Mouse (Mus musculus) layer of hippocampus, adult 18-20 months (tissue): ENCODE results near the gene Abhd17c. TPM values are rescaled to one million over a fixed set of nuclear protein-coding genes. Genes with fewer than 3 reads are reported as not detected.
"Not testable (repeated sequence)": the region's sequence is repeated elsewhere in the genome, so short reads cannot be mapped to it uniquely, and the experiment has no call there.

Source experiments
- DNase-seq, 2 experiments: peaks; one replicate each; pipeline ENCODE4 v3.0.0; 2022; ENCODE audit warnings: low spot score in 2 of 2
- long read RNA-seq: library from polyadenylated mRNA; stranded (forward); transcript quantifications from one replicate; pipeline ENCODE4 v2.0.0, GENCODE M21; 2021
- total RNA-seq, 2 experiments: library from RNA; stranded (reverse); gene quantifications; 2 replicates each; pipeline ENCODE4 v1.2.3; 2021

The Abhd17c gene
- 10 to 100 TPM; 56.1 to 56.3 TPM for total RNA-seq
- long read RNA-seq, transcript Abhd17c-201 (3 exons, 2,238 nt), result major isoform, 139 of 146 reads
- long read RNA-seq, partial matches to known transcripts, result 2 of 146 reads
- long read RNA-seq, other reads (novel, unspliced or antisense), result 5 of 146 reads

DNA sequence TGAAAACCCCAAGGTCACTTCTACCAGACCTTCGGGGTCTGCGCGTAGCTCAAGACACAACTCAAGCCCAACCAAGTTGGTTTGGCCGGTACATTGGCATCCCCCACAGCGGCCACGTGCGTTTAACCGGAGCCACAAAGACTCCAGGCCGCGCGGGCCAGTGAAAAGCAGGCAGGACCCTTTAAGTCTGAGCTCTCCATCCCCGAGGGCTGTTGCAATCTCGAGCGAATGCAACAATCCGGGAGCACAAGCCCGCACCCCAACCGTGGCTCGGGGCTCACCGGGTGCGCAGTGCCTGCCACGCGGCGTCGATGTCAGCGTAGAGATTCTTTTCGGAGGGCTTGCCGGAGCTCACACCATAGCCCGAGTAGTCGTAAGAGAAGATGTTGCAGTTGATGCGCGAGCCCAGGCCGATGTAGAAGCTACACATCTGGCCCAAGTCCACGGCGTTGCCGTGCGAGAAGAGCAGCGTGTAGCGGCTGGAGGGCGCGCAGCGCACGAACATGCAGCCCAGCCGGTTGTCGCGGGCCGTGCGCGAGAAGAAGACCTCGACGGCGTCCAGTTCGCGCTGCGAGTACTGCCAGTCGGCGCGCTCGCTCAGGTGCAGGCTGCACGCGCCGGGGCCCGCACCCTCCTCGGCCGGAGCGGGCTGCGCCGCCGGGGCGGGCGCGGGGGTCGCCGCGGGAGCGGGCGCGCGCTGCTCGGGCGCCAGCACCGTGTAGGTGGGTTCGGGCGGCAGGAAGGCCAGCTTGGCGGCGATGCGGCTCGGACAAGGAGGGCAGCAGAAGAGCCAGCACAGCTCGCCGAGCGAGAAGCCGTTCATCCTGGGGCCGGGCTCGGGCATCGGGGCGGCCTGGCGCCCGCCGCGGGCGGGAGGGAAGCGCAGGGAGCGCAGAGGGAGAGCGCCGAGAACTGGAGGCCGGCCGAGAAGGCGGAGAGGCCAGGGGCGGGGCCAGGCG is at the start of gene Abhd17c:
TSS of gene Abhd17c (minus strand) at position 893 of the 959 bp plus-strand sequence.
- peak; percentile 38 to 51 for DNase-seq

DNA sequence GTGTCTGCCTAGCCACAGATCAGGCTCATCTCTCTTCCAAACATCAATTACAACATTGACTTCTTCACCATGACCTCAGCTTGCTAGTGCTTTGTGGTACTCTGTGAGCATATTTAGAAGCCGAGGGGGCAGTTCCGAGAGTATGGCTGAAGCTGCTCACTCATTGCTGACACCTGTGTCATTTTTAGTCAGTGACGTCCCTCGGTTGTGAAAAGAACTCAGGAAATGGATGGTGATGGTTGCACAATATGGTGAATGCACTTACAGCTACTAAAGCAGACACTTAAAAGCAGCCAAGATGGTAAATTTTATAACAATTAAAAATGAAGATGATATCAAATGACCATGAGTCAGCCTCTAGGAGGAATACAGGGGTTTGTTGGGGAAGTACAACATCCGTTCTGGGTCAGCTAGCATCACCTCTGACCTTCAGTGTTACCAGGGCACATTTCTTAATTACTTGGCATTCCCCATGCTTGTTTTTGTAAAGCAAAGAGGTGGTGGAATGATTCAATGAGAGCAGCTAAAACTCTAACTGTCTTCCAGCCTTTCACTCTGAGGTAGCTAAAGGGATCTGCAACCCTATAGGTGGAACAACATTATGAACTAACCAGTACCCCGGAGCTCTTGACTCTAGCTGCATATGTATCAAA is 45.6 kb upstream of the Abhd17c start:
- DNase-seq, result no peak

DNA sequence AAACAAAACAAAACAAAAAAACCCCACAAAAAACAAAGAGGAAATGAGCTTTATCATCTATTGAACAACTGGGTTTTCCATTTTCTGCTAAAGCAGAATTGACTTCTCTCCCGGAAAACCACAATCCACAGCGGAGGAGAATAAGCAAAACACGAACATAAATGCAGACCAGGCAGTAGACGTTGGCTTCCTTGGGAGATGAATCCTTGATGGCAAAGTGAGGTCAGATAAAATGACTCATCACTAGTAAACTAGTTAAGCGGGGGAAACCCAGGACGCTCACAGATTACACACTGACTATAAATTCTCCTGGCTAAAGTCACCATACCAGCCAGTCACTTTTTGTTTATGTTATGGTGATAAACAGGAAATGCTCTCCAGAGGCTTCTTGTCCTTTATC is 44.5 kb upstream of the Abhd17c start:
- no peak for DNase-seq

DNA sequence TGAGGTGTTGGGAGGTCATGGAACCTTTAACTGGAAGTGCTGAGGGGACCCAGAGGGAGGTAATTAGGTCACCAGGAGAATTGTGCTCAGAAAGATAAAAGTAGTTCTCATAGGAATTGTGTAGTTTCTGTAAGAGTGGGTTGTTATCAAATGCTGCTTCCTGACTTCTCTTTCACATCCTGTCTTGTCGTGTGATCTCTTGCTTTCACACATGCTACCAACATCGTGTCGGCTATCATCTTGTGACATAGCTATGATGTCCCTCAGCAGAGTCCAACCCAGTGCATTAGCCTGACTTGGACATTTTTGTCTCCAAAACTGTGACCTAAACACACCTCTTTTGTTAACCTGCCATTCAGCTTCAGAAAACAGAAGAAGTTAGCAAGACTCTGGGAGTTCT is 40.6 kb upstream of the Abhd17c start:
- DNase-seq, result no peak

DNA sequence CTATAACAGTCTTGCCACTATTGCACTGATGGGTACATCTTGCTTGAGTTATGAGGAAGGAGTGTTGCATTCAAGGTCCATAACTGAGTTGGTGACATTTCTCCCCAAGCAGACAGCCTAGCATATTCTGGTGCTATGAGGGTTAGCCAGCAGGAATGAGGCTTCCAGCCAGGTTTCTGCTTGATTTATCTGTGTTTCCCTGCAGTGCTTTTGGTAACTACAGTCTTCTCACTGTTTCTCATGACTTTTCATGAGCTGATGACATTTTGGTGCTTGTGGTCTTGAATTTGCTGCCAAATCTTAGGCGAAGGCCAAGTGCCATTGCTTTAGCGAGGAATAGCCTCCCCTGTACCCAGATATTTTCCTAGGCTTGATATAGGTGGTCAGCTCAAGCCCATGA is 39.8 kb upstream of the Abhd17c start:
- no peak for DNase-seq

DNA sequence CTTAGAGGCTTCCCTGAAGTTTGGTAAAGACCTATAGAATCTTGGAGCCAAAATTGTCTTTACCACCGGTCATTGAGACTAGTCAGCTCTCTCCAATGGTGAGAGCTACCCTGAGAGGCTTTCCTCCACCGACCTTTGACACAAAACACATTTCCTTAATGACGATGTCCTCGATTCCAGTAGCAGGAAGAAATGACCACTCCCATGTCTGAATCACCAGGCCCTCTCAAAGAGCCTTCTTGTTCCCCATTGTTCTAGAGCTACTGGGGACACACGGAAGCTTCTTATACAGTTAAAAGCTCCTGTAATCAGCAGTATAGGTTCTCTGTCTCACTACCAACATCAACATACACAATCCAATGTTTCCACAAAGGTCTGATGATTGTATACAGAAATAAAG is 36.5 kb upstream of the Abhd17c start:
- no peak for DNase-seq

DNA sequence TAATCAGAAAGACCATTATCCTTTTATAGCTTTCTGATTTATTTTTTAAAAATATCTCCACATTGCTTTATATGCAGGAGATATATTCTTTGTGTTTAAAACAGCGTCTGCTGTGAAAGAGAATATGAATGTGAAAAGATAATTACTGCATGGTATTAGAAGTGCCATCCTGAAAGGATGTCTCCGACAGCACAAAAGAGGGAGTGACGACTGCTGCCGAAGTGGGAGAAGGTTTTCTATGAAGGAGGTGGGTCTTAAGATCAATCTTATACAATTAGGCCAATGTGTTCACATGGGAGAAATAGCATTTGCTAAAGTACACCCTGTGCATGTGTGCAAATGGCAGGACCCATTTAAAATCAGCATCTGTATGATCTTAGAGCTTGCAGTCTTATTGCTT is 33.5 kb upstream of the Abhd17c start:
- no peak for DNase-seq

DNA sequence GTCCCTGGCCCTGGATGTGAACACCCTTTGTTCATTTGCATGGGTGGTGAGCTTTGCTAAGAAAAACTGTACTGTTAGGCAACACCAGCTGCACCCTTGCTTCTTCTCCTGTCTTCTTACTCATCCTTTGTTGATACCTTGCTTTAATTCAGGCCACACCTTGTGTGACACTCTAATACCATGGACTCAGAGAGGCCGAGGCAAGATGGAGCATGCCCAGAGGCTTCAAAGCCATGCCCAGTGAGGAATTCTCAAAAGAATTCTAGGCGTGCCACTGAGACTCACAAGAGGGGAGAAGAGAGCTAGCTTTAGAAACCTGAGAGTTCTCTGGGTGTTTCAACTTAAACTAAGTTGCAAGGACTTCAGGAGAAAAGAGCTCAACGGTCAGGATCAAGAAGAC is 33.0 kb upstream of the Abhd17c start:
- no peak for DNase-seq

DNA sequence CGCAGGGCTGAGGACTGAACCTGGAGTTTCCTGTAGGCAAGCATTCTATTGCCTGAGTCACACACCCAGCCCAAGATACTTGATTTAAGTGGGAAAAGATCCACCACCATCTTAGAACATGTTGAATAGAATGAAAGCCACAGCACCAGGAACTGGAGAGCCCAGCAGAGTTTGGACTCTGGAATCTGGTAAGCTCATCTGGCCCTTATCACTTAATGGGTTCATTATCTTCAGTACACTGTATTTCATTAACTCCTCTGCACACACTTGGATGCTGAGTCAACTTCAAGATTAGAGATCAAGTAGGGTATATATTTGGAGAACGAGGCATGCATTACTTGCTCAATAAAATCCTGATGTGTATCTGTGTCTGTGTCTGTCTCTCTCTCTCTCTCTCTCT is 27.1 kb upstream of the Abhd17c start:
- not testable (repeated sequence) for DNase-seq

DNA sequence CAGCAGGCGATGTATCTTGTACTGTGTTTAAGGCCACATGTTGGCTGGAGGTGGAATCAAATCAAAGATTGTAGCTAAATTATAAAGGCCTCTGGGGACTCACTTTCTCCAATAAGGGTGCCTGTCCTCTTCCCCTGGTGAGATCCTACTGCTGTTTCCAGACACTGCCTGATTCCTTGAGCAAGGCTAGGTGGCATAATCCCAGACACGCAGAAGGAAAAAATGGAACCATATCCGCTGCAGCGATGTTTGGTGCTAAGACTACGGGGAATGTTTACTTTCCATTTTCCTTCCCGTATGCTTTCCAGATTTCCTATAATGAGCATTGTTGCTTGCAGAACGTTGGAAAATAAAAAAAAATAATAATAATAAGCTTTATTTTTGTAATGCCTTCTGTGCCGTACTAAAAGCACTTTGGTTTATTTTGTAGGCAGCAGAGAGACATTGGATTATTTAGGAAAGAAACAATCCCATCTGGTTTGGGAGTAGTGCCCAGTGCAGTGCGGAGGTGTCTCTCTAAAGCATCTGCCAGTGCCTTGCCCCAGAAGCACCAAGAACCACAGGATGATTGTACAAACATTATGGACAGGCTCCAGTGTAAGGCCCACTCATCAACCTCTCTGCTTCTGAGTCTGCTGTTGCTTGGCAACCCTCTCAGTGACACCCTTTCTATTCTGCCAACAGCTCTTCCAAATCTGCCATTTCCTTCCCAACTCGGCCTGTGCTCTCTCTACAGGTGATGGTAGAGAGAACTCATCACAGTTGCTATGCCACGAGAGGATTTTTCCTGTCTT is 23.2 kb upstream of the Abhd17c start:
- peak; percentile 80 to 91 for DNase-seq

DNA sequence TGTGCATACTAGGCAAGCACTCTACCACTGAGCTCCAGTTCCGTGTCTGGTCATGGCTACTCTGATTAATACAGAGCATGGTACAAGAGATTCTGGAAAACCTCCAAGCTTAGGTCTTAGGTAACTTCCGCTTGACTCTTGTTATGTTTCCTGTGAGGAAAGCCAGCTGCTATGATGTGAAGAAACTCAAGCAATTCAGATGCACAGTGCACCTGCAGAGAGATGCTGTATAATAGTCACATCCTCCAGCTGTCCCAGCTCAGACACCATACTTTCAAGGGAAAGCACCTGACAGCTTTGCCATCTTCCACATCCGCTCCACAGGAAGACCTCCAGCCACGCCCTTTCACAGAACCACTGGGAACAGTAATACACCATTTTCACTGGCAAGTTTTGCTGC is 21.7 kb upstream of the Abhd17c start:
- no peak for DNase-seq

DNA sequence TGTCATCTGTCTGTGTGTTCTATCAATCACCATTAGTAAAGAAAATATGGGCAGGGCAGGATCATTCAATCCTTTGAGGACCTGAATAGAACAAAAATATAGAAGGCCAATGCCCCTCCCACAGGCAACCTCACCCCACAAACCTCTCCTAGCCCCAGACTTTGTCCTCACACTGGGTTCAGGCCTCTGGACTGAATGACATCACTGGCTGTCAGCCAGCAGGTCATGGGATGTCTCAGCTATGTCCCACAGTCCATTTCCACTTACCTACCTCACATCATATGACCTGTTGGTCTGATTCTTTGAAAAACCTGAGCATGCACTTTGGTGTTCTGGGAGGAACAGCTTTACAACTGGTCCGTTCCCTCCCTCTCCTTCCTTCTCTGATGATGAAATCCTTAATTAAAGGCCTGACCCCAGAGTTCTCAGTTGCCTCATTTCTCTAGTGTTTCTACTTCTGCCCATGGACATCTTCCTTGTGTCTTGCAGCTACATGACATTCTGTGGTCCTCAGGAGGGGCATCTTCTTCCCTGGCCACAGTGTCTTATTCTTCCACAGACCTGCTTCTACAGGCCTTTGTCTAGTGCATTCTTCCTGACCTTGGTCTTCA is 19.6 kb upstream of the Abhd17c start:
- no peak for DNase-seq

DNA sequence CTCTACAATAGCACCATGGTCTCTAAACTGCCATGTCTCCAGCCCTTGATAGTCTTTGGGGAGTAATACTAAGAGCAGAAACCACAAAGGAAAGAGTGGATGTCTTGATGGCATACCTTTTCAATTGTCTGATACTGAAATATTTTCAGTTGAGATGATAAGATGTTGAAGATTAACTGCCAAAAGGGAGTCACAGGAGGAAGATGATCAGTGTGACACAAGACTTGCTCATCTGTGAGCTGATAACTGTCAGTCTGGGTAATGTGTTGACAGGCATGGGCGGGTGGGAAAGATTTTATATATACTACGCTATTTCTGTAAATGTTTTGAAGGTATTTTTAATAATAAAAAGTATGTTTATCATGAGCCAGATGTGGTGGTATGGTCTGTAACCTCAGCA is 16.7 kb upstream of the Abhd17c start:
- DNase-seq, result no peak

DNA sequence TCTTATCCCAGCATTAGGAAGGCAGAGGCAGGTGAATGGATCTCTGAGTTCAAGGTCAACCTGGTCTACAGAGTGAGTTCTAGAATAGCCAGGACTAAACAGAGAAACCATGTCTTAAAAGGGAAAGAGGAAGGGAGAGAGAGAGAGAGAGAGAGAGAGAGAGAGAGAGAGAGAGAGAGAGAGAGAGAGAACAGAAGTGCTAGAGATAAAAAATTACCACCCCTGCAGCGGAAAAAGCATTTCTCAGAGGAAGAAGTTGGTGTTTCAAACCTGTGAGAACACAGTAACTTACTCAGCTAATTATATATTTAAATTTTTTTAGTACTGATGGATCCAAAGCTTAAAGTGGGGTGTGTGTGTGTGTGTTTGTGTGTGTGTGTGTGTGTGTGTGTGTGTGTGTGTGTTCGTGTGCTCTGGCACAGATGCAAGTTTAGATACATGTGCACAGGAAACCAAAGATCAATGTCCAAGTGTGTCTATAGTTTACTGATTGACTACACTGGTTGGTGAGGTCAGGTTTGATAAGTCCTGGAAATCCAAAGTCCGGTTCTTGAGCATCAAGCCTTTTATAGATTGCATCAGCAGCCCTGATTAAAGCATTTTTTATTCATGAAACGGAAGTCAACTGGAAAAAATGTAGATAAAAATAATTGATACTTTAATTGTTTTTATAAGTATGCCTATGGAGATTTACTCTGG is 15.2 kb upstream of the Abhd17c start:
- no peak for DNase-seq

DNA sequence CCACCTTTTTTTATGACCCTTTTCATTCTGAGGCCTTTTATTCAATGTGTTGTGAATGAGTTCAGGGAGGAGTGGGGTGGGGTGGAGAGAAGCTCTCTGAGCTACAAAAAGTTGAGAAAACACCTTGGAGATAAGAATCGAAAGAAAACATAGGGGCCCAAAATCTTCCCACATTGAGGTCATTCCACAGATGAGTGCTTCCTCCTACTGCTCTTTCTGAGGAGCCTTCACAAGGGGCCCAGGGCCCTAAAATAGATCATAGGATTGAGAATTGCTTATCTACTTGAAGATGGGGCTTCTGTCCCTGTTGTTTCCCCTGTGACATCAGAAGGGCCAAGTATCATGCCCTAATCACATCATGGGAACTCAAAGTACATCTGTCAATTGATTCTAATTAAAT is 14.3 kb upstream of the Abhd17c start:
- DNase-seq, result no peak

DNA sequence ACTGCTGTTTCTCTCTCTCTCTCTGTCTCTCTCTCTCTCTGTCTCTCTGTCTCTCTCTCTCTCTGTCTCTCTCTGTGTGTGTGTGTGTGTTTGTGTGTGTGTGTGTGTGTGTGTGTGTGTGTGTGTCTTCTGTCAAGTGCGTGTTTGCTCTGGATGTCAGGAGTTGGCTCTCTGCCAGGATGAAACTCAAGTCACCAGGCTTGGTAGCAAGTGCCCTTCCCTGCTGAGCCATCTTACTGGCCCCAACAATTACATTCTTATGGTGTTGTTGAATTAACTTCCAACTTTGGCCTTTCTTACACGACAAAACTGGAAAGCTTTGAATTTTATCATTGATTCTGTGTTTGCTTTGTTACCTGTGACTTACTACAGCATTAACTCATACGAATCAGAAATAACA is 13.6 kb upstream of the Abhd17c start:
- no peak for DNase-seq

DNA sequence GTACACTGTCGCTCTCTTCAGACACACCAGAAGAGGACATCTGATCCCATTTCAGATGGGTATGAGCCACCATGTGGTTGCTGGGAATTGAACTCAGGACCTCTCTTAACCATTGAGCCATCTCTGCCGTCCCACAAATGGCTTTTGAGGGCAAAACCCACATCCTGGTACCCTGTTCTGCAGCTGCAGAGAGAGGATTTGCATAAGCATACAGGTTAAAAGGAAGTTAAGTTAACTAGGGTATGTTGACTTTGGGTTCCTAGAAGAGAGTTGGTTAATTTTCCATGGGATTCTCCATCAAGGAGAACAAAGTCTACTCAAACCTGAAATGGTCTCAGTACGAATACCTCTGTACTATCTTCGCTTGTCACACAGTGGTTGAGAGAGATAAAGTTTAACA is 13.2 kb upstream of the Abhd17c start:
- DNase-seq, result no peak

DNA sequence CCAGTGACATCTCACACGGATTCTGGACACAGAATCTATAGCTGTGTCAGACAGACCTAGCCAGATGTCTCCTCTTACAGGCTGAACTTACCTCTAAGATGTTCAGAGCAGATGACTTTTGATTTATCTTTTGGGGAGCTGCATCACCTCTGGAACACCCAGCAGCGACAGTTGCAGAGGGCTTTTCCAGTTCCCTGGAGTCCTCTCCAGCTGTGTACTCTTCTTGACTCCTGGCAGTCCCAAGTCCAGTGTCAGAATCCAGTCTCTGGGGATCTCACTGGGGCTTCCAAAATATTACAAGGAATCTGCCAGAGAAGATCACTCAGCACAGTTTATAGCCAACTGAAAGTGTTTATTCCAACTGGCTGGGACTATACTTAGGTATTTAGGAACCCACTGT is 12.7 kb upstream of the Abhd17c start:
- no peak for DNase-seq

DNA sequence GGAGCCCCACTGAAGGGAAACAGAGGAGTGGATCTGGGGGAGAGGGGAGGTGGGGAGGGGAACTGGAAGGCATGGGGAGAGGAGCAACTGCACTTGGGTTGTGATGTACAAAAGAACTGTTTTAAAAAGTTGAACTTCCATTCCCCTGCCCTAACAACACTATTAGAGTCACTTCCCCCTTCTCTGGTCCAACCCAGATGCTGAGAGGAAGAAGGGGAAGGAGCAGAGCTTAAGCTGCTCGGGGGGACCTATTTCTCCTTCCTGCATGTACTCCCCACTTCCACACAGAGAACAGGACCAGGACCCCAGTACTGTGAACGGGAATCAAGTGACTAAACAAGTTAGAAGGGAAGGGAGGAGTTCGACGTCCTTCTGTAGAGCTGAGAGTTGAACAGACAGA is 11.9 kb upstream of the Abhd17c start:
- DNase-seq, result no peak

DNA sequence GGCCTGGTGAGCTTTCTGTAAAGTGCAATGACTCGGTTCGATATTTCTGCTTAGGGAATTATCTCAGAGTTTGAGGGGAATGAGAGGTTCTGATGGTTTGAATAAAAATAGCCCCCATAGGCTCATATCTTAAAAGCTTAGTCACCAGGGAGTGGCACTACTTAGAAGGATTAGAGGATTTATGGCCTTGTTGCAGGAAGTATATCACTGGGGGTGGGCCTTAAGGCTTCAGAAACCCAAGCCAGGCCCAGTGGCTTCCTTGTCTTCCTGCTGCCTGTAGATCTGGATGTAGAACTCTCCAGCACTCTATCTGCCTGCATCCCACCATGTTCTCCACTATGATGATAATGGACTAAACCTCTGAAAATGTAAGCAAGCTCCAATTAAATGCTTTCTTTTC is 7.7 kb upstream of the Abhd17c start:
- no peak for DNase-seq

DNA sequence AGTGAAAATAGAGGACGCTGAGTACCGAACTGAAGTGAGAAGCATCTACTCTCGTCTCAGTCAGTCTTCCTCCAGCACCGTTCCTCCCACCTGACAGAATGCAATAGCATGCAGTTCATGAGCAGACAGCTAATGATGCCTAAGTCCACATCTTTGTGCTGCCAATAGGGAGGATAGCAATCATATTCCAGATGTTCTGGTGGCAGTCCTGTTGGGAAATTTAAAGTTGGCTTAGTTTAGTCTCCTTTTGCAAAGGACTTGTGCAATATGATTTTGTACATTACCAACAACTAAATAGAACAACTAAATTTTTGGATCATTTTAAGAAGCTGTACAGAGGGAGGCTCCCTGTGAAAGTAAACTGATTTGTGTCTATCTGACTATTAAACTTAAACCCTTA is 2.1 kb upstream of the Abhd17c start:
- DNase-seq, result no peak
